Mouse (Mus musculus) lung, postnatal 25 days (tissue): ENCODE results near the gene Ptn.

Experiments
- DNase-seq: peaks from one replicate; pipeline ENCODE4 v3.0.0; 2022; ENCODE audit warnings: low spot score

Ptn gene

GRCm38 (mm10) chr6:36815992-36816391 lies 6.0 kb upstream of the Ptn start:
- no peak for DNase-seq

GRCm38 (mm10) chr6:36812666-36813515 lies 2.9 kb upstream of the Ptn start:
- no peak for DNase-seq

- no peak for DNase-seq
Observed at GRCm38 (mm10) chr6:36810448-36810847, 428 bp upstream of the Ptn start.

- DNase-seq = no peak
Observed at GRCm38 (mm10) chr6:36809311-36809726, 701 bp downstream of the Ptn start.

- DNase-seq = no peak
Observed at GRCm38 (mm10) chr6:36808306-36809058, 1.5 kb downstream of the Ptn start.

- DNase-seq = no peak
Observed at GRCm38 (mm10) chr6:36806906-36807305, 3.1 kb downstream of the Ptn start.

GRCm38 (mm10) chr6:36800309-36800946 lies 9.6 kb downstream of the Ptn start:
- no peak for DNase-seq

GRCm38 (mm10) chr6:36797066-36797655 lies 12.9 kb downstream of the Ptn start:
- DNase-seq = no peak

GRCm38 (mm10) chr6:36794535-36794934 lies 15.5 kb downstream of the Ptn start:
- no peak for DNase-seq

- no peak for DNase-seq
Observed at GRCm38 (mm10) chr6:36793775-36794174, 16.2 kb downstream of the Ptn start.

GRCm38 (mm10) chr6:36789261-36789660 lies 20.8 kb downstream of the Ptn start:
- no peak for DNase-seq

GRCm38 (mm10) chr6:36788576-36789191 lies 21.3 kb downstream of the Ptn start:
- DNase-seq = no peak

- no peak for DNase-seq
Observed at GRCm38 (mm10) chr6:36784682-36785208, 25.3 kb downstream of the Ptn start.

- DNase-seq = no peak
Observed at GRCm38 (mm10) chr6:36782481-36782880, 27.5 kb downstream of the Ptn start.

- no peak for DNase-seq
Observed at GRCm38 (mm10) chr6:36777567-36778337, 32.3 kb downstream of the Ptn start.

GRCm38 (mm10) chr6:36777039-36777438 lies 33.0 kb downstream of the Ptn start:
- no peak for DNase-seq

- DNase-seq = no peak
Observed at GRCm38 (mm10) chr6:36775647-36776360, 34.2 kb downstream of the Ptn start.

GRCm38 (mm10) chr6:36772541-36772940 lies 37.5 kb downstream of the Ptn start:
- DNase-seq = no peak

- no peak for DNase-seq
Observed at GRCm38 (mm10) chr6:36769012-36769411, 41.0 kb downstream of the Ptn start.

- DNase-seq = no peak
Observed at GRCm38 (mm10) chr6:36766941-36767340, 43.1 kb downstream of the Ptn start.
